Mouse (Mus musculus) kidney, embryonic 16.5 days (tissue): ENCODE data around the gene Acot4. TPM values are rescaled to one million over a fixed set of nuclear protein-coding genes. Genes with fewer than 3 reads are reported as not detected.
A peak's percentile ranks its signal among the peaks of the same experiment; 100 is the strongest.
"Not testable (repeated sequence)": the region's sequence is repeated elsewhere in the genome, so short reads cannot be mapped to it uniquely, and the experiment has no call there.

Source experiments
- ATAC-seq: fragments of 200-750 bp; cut with Nextera tagmentation; 2 replicates; pipeline ENCODE4 v1.8.0; 2017; ENCODE audit warnings: moderate TSS enrichment; ENCODE audit not compliant: low FRiP score, low TSS enrichment
- H3K27ac ChIP-seq: fragments of 300-500 bp; sonication (generic); 2 replicates; pipeline ENCODE4 v1.5.1; 2014; ENCODE audit warnings: low read length
- H3K27me3 ChIP-seq: fragments of 300-500 bp; sonication (generic); 2 replicates; pipeline ENCODE4 v1.6.1; 2014; ENCODE audit warnings: low read length, control low read depth, mixed read lengths; ENCODE audit not compliant: insufficient read depth
- H3K36me3 ChIP-seq: fragments of 300-500 bp; sonication (generic); 2 replicates; pipeline ENCODE4 v1.6.1; 2014; ENCODE audit warnings: low read length, control low read depth, mixed read lengths; ENCODE audit not compliant: insufficient read depth
- H3K4me1 ChIP-seq: fragments of 300-500 bp; sonication (generic); 2 replicates; pipeline ENCODE4 v1.6.1; 2014; ENCODE audit warnings: low read length, control low read depth, mixed read lengths; ENCODE audit not compliant: insufficient read depth
- H3K4me2 ChIP-seq: fragments of 300-500 bp; sonication (generic); replicated peaks from 2 replicates; pipeline ENCODE4 v1.6.1; 2014; ENCODE audit warnings: low read depth, low read length
- H3K4me3 ChIP-seq: fragments of 300-500 bp; sonication (generic); 2 replicates; pipeline ENCODE4 v1.5.1; 2014; ENCODE audit warnings: mild to moderate bottlenecking, low read length
- H3K9ac ChIP-seq: fragments of 300-500 bp; sonication (generic); replicated peaks from 2 replicates; pipeline ENCODE4 v1.6.1; 2014; ENCODE audit warnings: low read length
- H3K9me3 ChIP-seq: fragments of 300-500 bp; sonication (generic); 2 replicates; pipeline ENCODE4 v1.6.1; 2016; ENCODE audit warnings: low read length, control low read depth
- WGBS: fragments of 180-500 bp; shearing (Covaris S2); extraction: QIAGEN DNeasy Blood & Tissue Kit; methylation state at CpG from one replicate; pipeline ENCODE4 v1.1.7; 2014; 5-methylcytosine and 5-hydroxymethylcytosine counted together
- polyA plus RNA-seq: library from polyadenylated mRNA; unstranded; fragments of >200 nt; fragmentation: Nextera tagmentation; extraction: Ambion mirVana; gene quantifications from 2 replicates; pipeline ENCODE4 v1.2.1, GENCODE M21; 2015

The Acot4 gene
- polyA plus RNA-seq, 1 experiment from 2014 or later: 11.5 TPM

GRCm38 (mm10) chr12:84067752-84068151 lies 29.6 kb downstream of the Acot4 start:
- no peak overlapping the region for H3K27ac ChIP-seq
- H3K4me2 ChIP-seq: no peak overlapping the region
- peaks cover 26% of the 10 kb centered on the region for H3K27me3 ChIP-seq
- H3K9ac ChIP-seq: no peak overlapping the region
- ATAC-seq: no peak
- peaks cover 5% of the 10 kb centered on the region; the same call in 1 of the 2 replicates for H3K4me1 ChIP-seq
- H3K4me3 ChIP-seq: no peak overlapping the region
- WGBS: 83% methylated on average over 4 of the region's 4 CpGs
- H3K9me3 ChIP-seq: peaks cover 3% of the 10 kb centered on the region; the same call in 1 of the 2 replicates
- no peaks in the 10 kb centered on the region for H3K36me3 ChIP-seq

GRCm38 (mm10) chr12:84068296-84068695 lies 30.1 kb downstream of the Acot4 start:
- Histone ChIP-seq H3K4me1 (peaks cover 5% of the 10 kb centered on the region; the same call in 1 of the 2 replicates), H3K36me3 (no peaks in the 10 kb centered on the region), H3K27me3 (peaks cover 26% of the 10 kb centered on the region), H3K27ac (no peak overlapping the region), H3K9me3 (no peaks in the 10 kb centered on the region), H3K4me2 (no peak overlapping the region), H3K9ac (no peak overlapping the region), H3K4me3 (no peak overlapping the region)
- 72% methylated on average over 8 of the region's 8 CpGs for WGBS
- no peak for ATAC-seq

- Histone ChIP-seq H3K9ac (peak within 1 kb of the TSS; percentile 46; the same call in 1 of the 2 replicates), H3K27me3 (peaks cover 26% of the 10 kb centered on the region)
Observed at GRCm38 (mm10) chr12:84068986-84069385, 30.8 kb downstream of the Acot4 start, which contains the start of gene Acot5. Gene Acot5, plus strand, starts transcription at chr12:84069325.

GRCm38 (mm10) chr12:84069582-84069981 lies 31.4 kb downstream of the Acot4 start:
- Histone ChIP-seq H3K4me3 (peak overlapping the region; percentile 48), H3K4me2 (peak overlapping the region; percentile 67), H3K27me3 (peaks cover 26% of the 10 kb centered on the region), H3K9ac (peak overlapping the region; percentile 46; the same call in 1 of the 2 replicates)
- under 1% methylated on average over 35 of the region's 52 CpGs for WGBS
- H3K27ac ChIP-seq, H3K36me3 ChIP-seq, H3K4me1 ChIP-seq, ATAC-seq, H3K9me3 ChIP-seq: not testable (repeated sequence)

More at GRCm38 (mm10) chr12:84068986-84069385, 30.8 kb downstream of the Acot4 start, which contains the start of gene Acot5:
- Histone ChIP-seq H3K9me3 (no peaks in the 10 kb centered on the region), H3K4me3 (peak within 1 kb of the TSS; percentile 48), H3K27ac (no peak within 1 kb of the TSS), H3K36me3 (no peaks in the 10 kb centered on the region), H3K4me1 (peaks cover 5% of the 10 kb centered on the region; the same call in 1 of the 2 replicates), H3K4me2 (peak within 1 kb of the TSS; percentile 67)
- WGBS: 41% methylated on average over 9 of the region's 9 CpGs
- no peak for ATAC-seq

GRCm38 (mm10) chr12:84071696-84072095 lies 33.5 kb downstream of the Acot4 start:
- H3K36me3 ChIP-seq: no peaks in the 10 kb centered on the region
- H3K27me3 ChIP-seq: peaks cover 26% of the 10 kb centered on the region
- no peak overlapping the region for H3K27ac ChIP-seq
- 73% methylated on average over 2 of the region's 2 CpGs for WGBS
- no peaks in the 10 kb centered on the region for H3K9me3 ChIP-seq
- H3K4me2 ChIP-seq: no peak overlapping the region
- no peak for ATAC-seq
- H3K9ac ChIP-seq: no peak overlapping the region
- peaks cover 5% of the 10 kb centered on the region; the same call in 1 of the 2 replicates for H3K4me1 ChIP-seq
- H3K4me3 ChIP-seq: no peak overlapping the region

- Histone ChIP-seq H3K27me3 (no peaks in the 10 kb centered on the region; the same call in 1 of the 2 replicates), H3K4me2 (no peak overlapping the region), H3K4me3 (no peak overlapping the region), H3K36me3 (no peaks in the 10 kb centered on the region), H3K27ac (no peak overlapping the region), H3K9ac (no peak overlapping the region), H3K4me1 (no peaks in the 10 kb centered on the region), H3K9me3 (no peaks in the 10 kb centered on the region)
- ATAC-seq: no peak
- WGBS: 86% methylated on average over 4 of the region's 4 CpGs
Observed at GRCm38 (mm10) chr12:84077371-84077990, 39.3 kb downstream of the Acot4 start.

- Histone ChIP-seq H3K36me3 (no peaks in the 10 kb centered on the region), H3K9ac (no peak overlapping the region), H3K27ac (no peak overlapping the region), H3K4me1 (no peaks in the 10 kb centered on the region), H3K27me3 (no peaks in the 10 kb centered on the region), H3K4me2 (no peak overlapping the region), H3K4me3 (no peak overlapping the region), H3K9me3 (no peaks in the 10 kb centered on the region)
- WGBS: 91% methylated on average over 2 of the region's 2 CpGs
- ATAC-seq: no peak
Observed at GRCm38 (mm10) chr12:84083842-84084241, 45.7 kb downstream of the Acot4 start.

- no peaks in the 10 kb centered on the region for H3K4me1 ChIP-seq
- ATAC-seq: no peak
- WGBS: 77% methylated on average over 4 of the region's 4 CpGs
- H3K27me3 ChIP-seq: no peaks in the 10 kb centered on the region
- H3K36me3 ChIP-seq: no peaks in the 10 kb centered on the region
- H3K9ac ChIP-seq: no peak overlapping the region
- no peak overlapping the region for H3K4me3 ChIP-seq
- H3K27ac ChIP-seq: no peak overlapping the region
- H3K4me2 ChIP-seq: no peak overlapping the region
- no peaks in the 10 kb centered on the region; the same call in 1 of the 2 replicates for H3K9me3 ChIP-seq
Observed at GRCm38 (mm10) chr12:84084581-84084980, 46.4 kb downstream of the Acot4 start.

- H3K4me2 ChIP-seq, H3K36me3 ChIP-seq, H3K4me3 ChIP-seq, ATAC-seq, H3K27ac ChIP-seq, H3K9ac ChIP-seq, H3K4me1 ChIP-seq, H3K27me3 ChIP-seq: not testable (repeated sequence)
- 87% methylated on average over 5 of the region's 5 CpGs for WGBS
- H3K9me3 ChIP-seq: peaks cover 21% of the 10 kb centered on the region
Observed at GRCm38 (mm10) chr12:84094666-84095065, 56.5 kb downstream of the Acot4 start.
